In genomic region chr4:58266294-58266693, GRCm38 (mm10) we compare ENCODE assay signal across 8 mouse cellular contexts. TPM values are rescaled to one million over a fixed set of nuclear protein-coding genes. Genes with fewer than 3 reads are reported as not detected.
DNase-seq lines count a peak whose midpoint lies in the region; ATAC-seq and TF ChIP-seq lines count a peak whose summit lies in the region.

No protein-coding gene starts in this region.

- TF ChIP-seq POLR2A in heart, adult 2 months (IDR thresholded peaks at IDR 0.05; ENCODE audit: insufficient read depth, low read depth, low read length), result no peak

- TF ChIP-seq EP300 in heart, adult 2 months (IDR thresholded peaks at IDR 0.05; ENCODE audit: insufficient read depth, low read depth, low read length), result no peak

- no peaks in the 10 kb centered on the region for H3K27me3 ChIP-seq in heart, adult 2 months (ENCODE audit: control insufficient read depth, insufficient read depth, low read length)
- H3K27me3 ChIP-seq in midbrain, embryonic 15.5 days (replicated peaks), result no peaks in the 10 kb centered on the region
- H3K27me3 ChIP-seq in midbrain, embryonic 11.5 days (ENCODE audit: control insufficient read depth, insufficient read depth, low read length), result no peaks in the 10 kb centered on the region

- peak; percentile 58; the same call in 1 of the 2 replicates for ATAC-seq in midbrain, embryonic 15.5 days (replicated peaks)
- no peak for ATAC-seq in midbrain, embryonic 11.5 days (ENCODE audit: low FRiP score)
- ATAC-seq in megakaryocyte-erythroid progenitor cell, adult 5-6 weeks (replicated peaks; ENCODE audit: low FRiP score, low TSS enrichment, poor library complexity, severe bottlenecking), result no peak

- intact Hi-C loops in heart, adult 2 months (cut with DNase I), result loop anchor here (2.0 to 10.0 kb wide), 3 partner anchors 281 to 485 kb away; no protein-coding TSS in a partner anchor
- intact Hi-C loops in heart, postnatal 25 days (cut with DNase I), result loop anchor here (2.0 to 10.0 kb wide), 4 partner anchors 156 to 729 kb away; partner anchors contain the start of gene Dnajc25

- no peak overlapping the region for H3K27ac ChIP-seq in heart, adult 2 months
- no peak overlapping the region for H3K27ac ChIP-seq in midbrain, embryonic 15.5 days
- H3K27ac ChIP-seq in midbrain, embryonic 11.5 days (ENCODE audit: low read depth, low read length), result no peak overlapping the region

- no peaks in the 10 kb centered on the region for H3K9me3 ChIP-seq in midbrain, embryonic 15.5 days
- H3K9me3 ChIP-seq in midbrain, embryonic 11.5 days (ENCODE audit: control insufficient read depth, low read length), result no peaks in the 10 kb centered on the region

- no peaks in the 10 kb centered on the region for H3K36me3 ChIP-seq in heart, adult 2 months (ENCODE audit: control insufficient read depth, insufficient read depth, low read length)
- H3K36me3 ChIP-seq in midbrain, embryonic 15.5 days (replicated peaks), result no peaks in the 10 kb centered on the region
- H3K36me3 ChIP-seq in midbrain, embryonic 11.5 days (ENCODE audit: control insufficient read depth, insufficient read depth, low read length), result no peaks in the 10 kb centered on the region

- WGBS in heart, adult 2 months, result 45% methylated on average over 7 of the region's 7 CpGs
- 54% methylated on average over 7 of the region's 7 CpGs for WGBS in midbrain, embryonic 15.5 days
- WGBS in midbrain, embryonic 11.5 days, result 64% methylated on average over 7 of the region's 7 CpGs

- no peaks in the 10 kb centered on the region for H3K4me1 ChIP-seq in heart, adult 2 months (ENCODE audit: control insufficient read depth, insufficient read depth, low read length)
- no peaks in the 10 kb centered on the region for H3K4me1 ChIP-seq in midbrain, embryonic 15.5 days
- no peaks in the 10 kb centered on the region for H3K4me1 ChIP-seq in midbrain, embryonic 11.5 days (ENCODE audit: control insufficient read depth, insufficient read depth, low read length)

- DNase-seq in heart, adult 2 months, result peak; percentile 14 to 44
- no peak for DNase-seq in heart, postnatal 25 days (ENCODE audit: low spot score)
- no peak for DNase-seq in midbrain, embryonic 11.5 days (ENCODE audit: low spot score, missing footprints)
- peak; percentile 46 to 60 for DNase-seq in adrenal gland, postnatal 36 days
- peak; percentile 16 to 19 for DNase-seq in frontal cortex, postnatal 25 days (ENCODE audit: low spot score in 2 of 2)
- peak; percentile 65 for DNase-seq in retina, embryonic 14.5 days (ENCODE audit: low spot score)

- TF ChIP-seq CTCF in heart, adult 2 months (IDR thresholded peaks at IDR 0.05), result peak; percentile 74

- no peaks in the 10 kb centered on the region for H3K79me2 ChIP-seq in heart, adult 2 months (replicated peaks; ENCODE audit: control insufficient read depth, insufficient read depth, low read length)

- H3K4me3 ChIP-seq in heart, adult 2 months, result no peak overlapping the region
- no peak overlapping the region for H3K4me3 ChIP-seq in midbrain, embryonic 15.5 days
- no peak overlapping the region for H3K4me3 ChIP-seq in midbrain, embryonic 11.5 days (ENCODE audit: low read depth, low read length)

- no peak overlapping the region for H3K4me2 ChIP-seq in midbrain, embryonic 15.5 days
- no peak overlapping the region for H3K4me2 ChIP-seq in midbrain, embryonic 11.5 days

- H3K9ac ChIP-seq in heart, adult 2 months (ENCODE audit: low read depth, low read length), result no peak overlapping the region
- H3K9ac ChIP-seq in midbrain, embryonic 15.5 days, result no peak overlapping the region
- no peak overlapping the region for H3K9ac ChIP-seq in midbrain, embryonic 11.5 days (ENCODE audit: low read length)

RNA-seq across cellular contexts. Expression of gene Musk, which starts 19.5 kb away (rescaled TPM):
- total RNA-seq in heart, adult 2 months (2021), result under 1 TPM; 0.59 to 0.81 TPM
- polyA plus RNA-seq in heart, adult 2 months (2012; rRNA removed), result 0.14 and 0.20 TPM in 2 replicates
- total RNA-seq in heart, postnatal 25 days (2021), result under 1 TPM; 0.57 to 0.70 TPM
- not detected in 2 replicates for polyA plus RNA-seq in midbrain, embryonic 15.5 days (2015; fragmentation: Nextera tagmentation; extraction: Ambion mirVana)
- not detected in 2 replicates for polyA plus RNA-seq in midbrain, embryonic 11.5 days (2014; fragmentation: Nextera tagmentation; extraction: Ambion mirVana)
- total RNA-seq in adrenal gland, postnatal 36 days (2021), result under 1 TPM; 0.49 to 0.60 TPM
- not detected in 2 replicates for total RNA-seq in megakaryocyte-erythroid progenitor cell, adult 5-6 weeks (2014; fragmentation: Nextera tagmentation)
- not detected in 2 replicates for total RNA-seq in megakaryocyte-erythroid progenitor cell, adult 5-6 weeks (2017)

RNA-seq across cellular contexts. Expression of gene Svep1, which starts 59.6 kb away (rescaled TPM):
- 1 to 10 TPM; 4.2 to 4.5 TPM for total RNA-seq in heart, adult 2 months (2021)
- polyA plus RNA-seq in heart, adult 2 months (2012; rRNA removed), result 3.5 and 6.3 TPM in 2 replicates
- total RNA-seq in heart, postnatal 25 days (2021), result 1 to 10 TPM; 5.6 to 6.3 TPM
- polyA plus RNA-seq in midbrain, embryonic 15.5 days (2015; fragmentation: Nextera tagmentation; extraction: Ambion mirVana), result 0.76 and 0.83 TPM in 2 replicates
- polyA plus RNA-seq in midbrain, embryonic 11.5 days (2014; fragmentation: Nextera tagmentation; extraction: Ambion mirVana), result 1.7 and 2.2 TPM in 2 replicates
- total RNA-seq in adrenal gland, postnatal 36 days (2021), result 10 to 100 TPM; 15.1 to 16.6 TPM
- not detected in 2 replicates for total RNA-seq in megakaryocyte-erythroid progenitor cell, adult 5-6 weeks (2014; fragmentation: Nextera tagmentation)
- not detected in 2 replicates for total RNA-seq in megakaryocyte-erythroid progenitor cell, adult 5-6 weeks (2017)

Comparison
In these comparisons a context has a peak if more than half of its experiments do, and no peak if none do; other contexts are left out.
1. DNase-seq: peak in heart, adult 2 months (2 of 2), adrenal gland, postnatal 36 days (2 of 2), frontal cortex, postnatal 25 days (2 of 2) and retina, embryonic 14.5 days (single experiment); none in heart, postnatal 25 days (single experiment) and midbrain, embryonic 11.5 days (single experiment).
2. RNA of gene Svep1, which starts 59.6 kb away (total RNA-seq): 15.1 to 16.6 TPM in adrenal gland, postnatal 36 days, 5.6 to 6.3 TPM in heart, postnatal 25 days and 4.2 to 4.5 TPM in heart, adult 2 months; not detected in megakaryocyte-erythroid progenitor cell, adult 5-6 weeks; every median in the first group is over 4 times any median in the second.